Mouse (Mus musculus) hindbrain, postnatal 0 days (tissue): ENCODE measurements at regions not wholly inside any gene's neighbourhood (a gene's known extent, or its start where the extent isn't known, plus 50 kb on each side); places are given as distances from the start of the nearest gene placed in this dataset.

Experiments
- ATAC-seq: fragments of 200-750 bp; cut with Nextera tagmentation; 2 replicates; pipeline ENCODE4 v1.8.0; 2017; ENCODE audit warnings: mild to moderate bottlenecking, moderate TSS enrichment, moderate library complexity
- DNase-seq: peaks from one replicate; pipeline ENCODE4 v3.0.0-alpha.2; 2015; ENCODE audit warnings: low spot score
- H3K27ac ChIP-seq: fragments of 300-500 bp; sonication (generic); 2 replicates; pipeline ENCODE4 v1.5.1; 2014; ENCODE audit warnings: mild to moderate bottlenecking
- H3K27me3 ChIP-seq: fragments of 300-500 bp; sonication (generic); 2 replicates; pipeline ENCODE4 v1.6.1; 2014; ENCODE audit warnings: low read length, mixed read lengths; ENCODE audit not compliant: insufficient read depth
- H3K36me3 ChIP-seq: fragments of 300-500 bp; sonication (generic); 2 replicates; pipeline ENCODE4 v1.6.1; 2014; ENCODE audit warnings: low read length, mixed read lengths; ENCODE audit not compliant: insufficient read depth
- H3K4me1 ChIP-seq: fragments of 300-500 bp; sonication (generic); 2 replicates; pipeline ENCODE4 v1.6.1; 2014; ENCODE audit warnings: antibody characterized with exemption, low read length, mixed read lengths; ENCODE audit not compliant: insufficient read depth
- H3K4me2 ChIP-seq: fragments of 300-500 bp; sonication (generic); 2 replicates; pipeline ENCODE4 v1.6.1; 2014; ENCODE audit warnings: low read depth, mild to moderate bottlenecking, low read length, moderate library complexity, mixed read lengths
- H3K4me3 ChIP-seq: fragments of 300-500 bp; sonication (generic); 2 replicates; pipeline ENCODE4 v1.5.1; 2014; ENCODE audit warnings: low read length
- H3K9ac ChIP-seq: fragments of 300-500 bp; sonication (generic); replicated peaks from 2 replicates; pipeline ENCODE4 v1.6.1; 2014; ENCODE audit warnings: mild to moderate bottlenecking, low read length, moderate library complexity, mixed read lengths
- H3K9me3 ChIP-seq: fragments of 300-500 bp; sonication (generic); 2 replicates; pipeline ENCODE4 v1.6.1; 2016; ENCODE audit warnings: low read length, mixed read lengths
- CTCF ChIP-seq: IDR thresholded peaks from 2 replicates; pipeline ENCODE4 v1.5.1; 2016; ENCODE audit warnings: antibody characterized with exemption, control low read depth, low read depth
- WGBS: fragments of 180-500 bp; shearing (Covaris S2); extraction: QIAGEN DNeasy Blood & Tissue Kit; methylation state at CpG from one replicate; pipeline ENCODE4 v1.1.7; 2014; 5-methylcytosine and 5-hydroxymethylcytosine counted together

- TF ChIP-seq CTCF = no peak
- H3K4me1 ChIP-seq = no peaks in the 10 kb centered on the region
- no peaks in the 10 kb centered on the region for H3K9me3 ChIP-seq
- H3K4me3 ChIP-seq = no peak overlapping the region
- H3K27me3 ChIP-seq = no peaks in the 10 kb centered on the region; the same call in 1 of the 2 replicates
- peak overlapping the region; percentile 26; the same call in 1 of the 2 replicates for H3K27ac ChIP-seq
- no peaks in the 10 kb centered on the region for H3K36me3 ChIP-seq
- ATAC-seq (no peak), DNase-seq (no peak)
- H3K9ac ChIP-seq = no peak overlapping the region
- H3K4me2 ChIP-seq = no peak overlapping the region
- WGBS = 64% methylated on average over 19 of the region's 19 CpGs
Measured at GRCm38 (mm10) chr8:26848955-26849684, 128.0 kb upstream of the Zfp703 start.

- H3K27ac ChIP-seq = no peak overlapping the region
- TF ChIP-seq CTCF = no peak
- H3K36me3 ChIP-seq = no peaks in the 10 kb centered on the region
- no peaks in the 10 kb centered on the region for H3K9me3 ChIP-seq
- WGBS = 67% methylated on average over 18 of the region's 18 CpGs
- no peaks in the 10 kb centered on the region for H3K4me1 ChIP-seq
- H3K4me2 ChIP-seq = no peak overlapping the region
- no peak overlapping the region for H3K4me3 ChIP-seq
- DNase-seq (peak; percentile 26), ATAC-seq (no peak)
- H3K9ac ChIP-seq = no peak overlapping the region
- H3K27me3 ChIP-seq = no peaks in the 10 kb centered on the region
Measured at GRCm38 (mm10) chr8:26851871-26852800, 125.0 kb upstream of the Zfp703 start.

- DNase-seq = no peak
- no peak overlapping the region for H3K4me2 ChIP-seq
Measured at GRCm38 (mm10) chr8:26852921-26853320, 124.2 kb upstream of the Zfp703 start.

GRCm38 (mm10) chr8:26854557-26855238 lies 122.4 kb upstream of the Zfp703 start:
- Histone ChIP-seq H3K4me3 (no peak overlapping the region), H3K27me3 (no peaks in the 10 kb centered on the region), H3K9ac (no peak overlapping the region), H3K9me3 (no peaks in the 10 kb centered on the region), H3K4me2 (no peak overlapping the region), H3K4me1 (no peaks in the 10 kb centered on the region), H3K36me3 (no peaks in the 10 kb centered on the region), H3K27ac (no peak overlapping the region)
- WGBS = 65% methylated on average over 12 of the region's 12 CpGs
- ATAC-seq = no peak
- DNase-seq = no peak
- no peak for TF ChIP-seq CTCF

More at GRCm38 (mm10) chr8:26852921-26853320, 124.2 kb upstream of the Zfp703 start:
- H3K27ac ChIP-seq = no peak overlapping the region
- no peaks in the 10 kb centered on the region for H3K4me1 ChIP-seq
- 81% methylated on average over 8 of the region's 8 CpGs for WGBS
- H3K9ac ChIP-seq = no peak overlapping the region
- H3K9me3 ChIP-seq = no peaks in the 10 kb centered on the region
- no peaks in the 10 kb centered on the region for H3K36me3 ChIP-seq
- H3K4me3 ChIP-seq = no peak overlapping the region
- TF ChIP-seq CTCF = no peak
- no peak for ATAC-seq
- H3K27me3 ChIP-seq = no peaks in the 10 kb centered on the region

GRCm38 (mm10) chr8:26855256-26855655 lies 121.9 kb upstream of the Zfp703 start:
- no peak overlapping the region for H3K9ac ChIP-seq
- no peaks in the 10 kb centered on the region for H3K9me3 ChIP-seq
- H3K27me3 ChIP-seq = no peaks in the 10 kb centered on the region
- TF ChIP-seq CTCF = no peak
- 74% methylated on average over 6 of the region's 6 CpGs for WGBS
- DNase-seq (no peak), ATAC-seq (no peak)
- H3K4me1 ChIP-seq = no peaks in the 10 kb centered on the region
- H3K27ac ChIP-seq = no peak overlapping the region
- no peak overlapping the region for H3K4me2 ChIP-seq
- H3K4me3 ChIP-seq = no peak overlapping the region
- H3K36me3 ChIP-seq = no peaks in the 10 kb centered on the region

- DNase-seq = no peak
- no peak for TF ChIP-seq CTCF
- 96% methylated on average over 2 of the region's 2 CpGs for WGBS
- ATAC-seq = no peak
- no peak overlapping the region for H3K4me2 ChIP-seq
- no peak overlapping the region for H3K4me3 ChIP-seq
- H3K9me3 ChIP-seq = no peaks in the 10 kb centered on the region
- no peak overlapping the region for H3K9ac ChIP-seq
- H3K27me3 ChIP-seq = no peaks in the 10 kb centered on the region
- no peak overlapping the region for H3K27ac ChIP-seq
- H3K36me3 ChIP-seq = no peaks in the 10 kb centered on the region
- no peaks in the 10 kb centered on the region for H3K4me1 ChIP-seq
Measured at GRCm38 (mm10) chr8:26864571-26864970, 112.6 kb upstream of the Zfp703 start.
